Comparison of ENCODE assay signal across 14 mouse cellular contexts in genomic region chr6:6875136-6875535, GRCm38 (mm10). TPM values are rescaled to one million over a fixed set of nuclear protein-coding genes. Genes with fewer than 3 reads are reported as not detected.
A peak's percentile ranks its signal among the peaks of the same experiment; 100 is the strongest.
DNase-seq lines count a peak whose midpoint lies in the region; ATAC-seq and TF ChIP-seq lines count a peak whose summit lies in the region.
"Had no signal": no experiment of that assay in that cellular context is flagged by ENCODE, and none has a peak within 500 bp of the region (broad histone marks: within the 10 kb centered on the region; RNA-seq: fewer than 3 reads in every experiment).

No protein-coding gene starts in this region.

- TF ChIP-seq CTCF in liver, postnatal 0 days (IDR thresholded peaks at IDR 0.05; ENCODE audit: low read depth): no peak

- H3K4me2 ChIP-seq in forebrain, embryonic 11.5 days (ENCODE audit: low read depth, low read length, severe bottlenecking): peak overlapping the region; percentile 25; the same call in 1 of the 2 replicates
- peak overlapping the region; percentile 11; the same call in 1 of the 2 replicates for H3K4me2 ChIP-seq in midbrain, embryonic 12.5 days (replicated peaks)
- no peak overlapping the region for H3K4me2 ChIP-seq in liver, postnatal 0 days (ENCODE audit: low read depth, low read length)
- H3K4me2 ChIP-seq: kidney, embryonic 15.5 days; liver, embryonic 11.5 days had no signal

- DNase-seq in heart, adult 11 months: peak; percentile 74
- no peak for DNase-seq in heart, postnatal 4 days
- DNase-seq in ES-CJ7 (ENCODE audit: low read depth, low spot score): peak; percentile 46
- DNase-seq in forebrain, embryonic 11.5 days (ENCODE audit: low spot score): no peak
- DNase-seq in lung, adult 18-20 months: no peak
- DNase-seq in Muller cell, postnatal 12 days (ENCODE audit: inconsistent ontology term): no peak
- no peak for DNase-seq in liver, postnatal 0 days
- DNase-seq: gastrocnemius, postnatal 14 days; lung, postnatal 14 days had no signal

- TF ChIP-seq EP300 in liver, postnatal 0 days (IDR thresholded peaks at IDR 0.05; ENCODE audit: low read depth): no peak

- under 1% methylated on average over 11 of the region's 11 CpGs for WGBS in forebrain, embryonic 11.5 days
- 1% methylated on average over 11 of the region's 11 CpGs for WGBS in midbrain, embryonic 12.5 days
- 5% methylated on average over 11 of the region's 11 CpGs for WGBS in liver, postnatal 0 days (ENCODE audit: insufficient replicate concordance)

- no peak overlapping the region; the same call in 1 of the 2 replicates for H3K4me3 ChIP-seq in forebrain, embryonic 11.5 days (ENCODE audit: low read depth, low read length)
- H3K4me3 ChIP-seq in midbrain, embryonic 12.5 days: no peak overlapping the region
- no peak overlapping the region for H3K4me3 ChIP-seq in liver, postnatal 0 days (ENCODE audit: low read depth, low read length)
- H3K4me3 ChIP-seq: kidney, embryonic 15.5 days had no signal

- no peak for ATAC-seq in forebrain, embryonic 11.5 days (replicated peaks; ENCODE audit: low FRiP score)
- no peak for ATAC-seq in midbrain, embryonic 12.5 days (ENCODE audit: low FRiP score, low read depth)
- ATAC-seq in liver, postnatal 0 days: no peak

- H3K36me3 ChIP-seq in forebrain, embryonic 11.5 days (ENCODE audit: control insufficient read depth, insufficient read depth, low read length): no peaks in the 10 kb centered on the region
- H3K36me3 ChIP-seq in midbrain, embryonic 12.5 days: no peaks in the 10 kb centered on the region
- no peaks in the 10 kb centered on the region for H3K36me3 ChIP-seq in liver, postnatal 0 days (replicated peaks; ENCODE audit: insufficient read depth, low read length)
- H3K36me3 ChIP-seq: G1E; hindbrain, embryonic 10.5 days; kidney, embryonic 15.5 days had no signal

- no peaks in the 10 kb centered on the region for H3K9me3 ChIP-seq in forebrain, embryonic 11.5 days (ENCODE audit: control insufficient read depth, low read length)
- H3K9me3 ChIP-seq in midbrain, embryonic 12.5 days: no peaks in the 10 kb centered on the region
- no peaks in the 10 kb centered on the region for H3K9me3 ChIP-seq in liver, postnatal 0 days (ENCODE audit: low read length)
- H3K9me3 ChIP-seq: G1E; hindbrain, embryonic 10.5 days; kidney, embryonic 15.5 days had no signal

- H3K9ac ChIP-seq in forebrain, embryonic 11.5 days (ENCODE audit: low read length): peak overlapping the region; percentile 24
- no peak overlapping the region for H3K9ac ChIP-seq in midbrain, embryonic 12.5 days (replicated peaks)
- H3K9ac ChIP-seq in liver, postnatal 0 days (replicated peaks): no peak overlapping the region
- H3K9ac ChIP-seq: kidney, embryonic 15.5 days had no signal

- peaks cover 4% of the 10 kb centered on the region; the same call in 1 of the 2 replicates for H3K4me1 ChIP-seq in forebrain, embryonic 11.5 days (replicated peaks; ENCODE audit: control insufficient read depth, insufficient read depth, low read length)
- H3K4me1 ChIP-seq in midbrain, embryonic 12.5 days: peaks cover 14% of the 10 kb centered on the region; the same call in 1 of the 2 replicates
- H3K4me1 ChIP-seq in liver, postnatal 0 days (ENCODE audit: insufficient read depth): no peaks in the 10 kb centered on the region

- H3K27me3 ChIP-seq in forebrain, embryonic 11.5 days (ENCODE audit: control insufficient read depth, insufficient read depth, low read length): peaks cover 86% of the 10 kb centered on the region
- peaks cover 96% of the 10 kb centered on the region for H3K27me3 ChIP-seq in midbrain, embryonic 12.5 days
- peaks cover 100% of the 10 kb centered on the region for H3K27me3 ChIP-seq in liver, postnatal 0 days (ENCODE audit: insufficient read depth, low read length)

- 0 out of 2 replicates have a peak overlapping the region, but pooled peaks have one; percentile 14 for H3K27ac ChIP-seq in forebrain, embryonic 11.5 days (ENCODE audit: low read depth, low read length)
- no peak overlapping the region for H3K27ac ChIP-seq in midbrain, embryonic 12.5 days (replicated peaks)
- no peak overlapping the region for H3K27ac ChIP-seq in liver, postnatal 0 days (ENCODE audit: low read depth)
- H3K27ac ChIP-seq: hindbrain, embryonic 10.5 days; kidney, embryonic 15.5 days had no signal

RNA-seq across cellular contexts. Expression of gene Dlx5, which starts 6.7 kb away (rescaled TPM):
- under 1 TPM; 0.43 to 0.50 TPM for total RNA-seq in heart, postnatal 4 days (2021)
- 45.5 and 47.7 TPM in 2 replicates for polyA plus RNA-seq in forebrain, embryonic 11.5 days (2014; fragmentation: Nextera tagmentation; extraction: Ambion mirVana)
- 16.1 and 22.3 TPM in 2 replicates for polyA plus RNA-seq in midbrain, embryonic 12.5 days (2016; fragmentation: Nextera tagmentation; extraction: Ambion mirVana)
- not detected in 2 replicates for polyA plus RNA-seq in liver, postnatal 0 days (2015; fragmentation: Nextera tagmentation; extraction: Ambion mirVana)
- total RNA-seq: G1E; gastrocnemius, postnatal 14 days had no signal
- polyA plus RNA-seq: G1E had no signal

RNA-seq across cellular contexts. Expression of gene Dlx6, which starts 12.0 kb away (rescaled TPM):
- not detected for total RNA-seq in heart, postnatal 4 days (2021)
- 4.5 and 7.3 TPM in 2 replicates for polyA plus RNA-seq in forebrain, embryonic 11.5 days (2014; fragmentation: Nextera tagmentation; extraction: Ambion mirVana)
- 2.6 and 3.5 TPM in 2 replicates for polyA plus RNA-seq in midbrain, embryonic 12.5 days (2016; fragmentation: Nextera tagmentation; extraction: Ambion mirVana)
- not detected in 2 replicates for polyA plus RNA-seq in liver, postnatal 0 days (2015; fragmentation: Nextera tagmentation; extraction: Ambion mirVana)
- total RNA-seq: gastrocnemius, postnatal 14 days had no signal
- polyA plus RNA-seq: G1E; kidney, embryonic 15.5 days; liver, embryonic 11.5 days had no signal

Comparison
In these comparisons a context has a peak if more than half of its experiments do, and no peak if none do; other contexts are left out.
1. DNase-seq: peak in heart, adult 11 months (single experiment) and ES-CJ7 (single experiment); none in heart, postnatal 4 days (single experiment), forebrain, embryonic 11.5 days (single experiment), lung, adult 18-20 months (0 of 2), Muller cell, postnatal 12 days (single experiment) and liver, postnatal 0 days (single experiment).
2. RNA of gene Dlx5, which starts 6.7 kb away (polyA plus RNA-seq): 45.5 to 47.7 TPM in forebrain, embryonic 11.5 days and 16.1 to 22.3 TPM in midbrain, embryonic 12.5 days; not detected in liver, postnatal 0 days; every median in the first group is over 10 times any median in the second.